Mouse (Mus musculus): Measurements from ENCODE around the gene Igf2bp1.
"Not testable (repeated sequence)": the region's sequence is repeated elsewhere in the genome, so short reads cannot be mapped to it uniquely, and the experiment has no call there.

The Igf2bp1 gene

DNA sequence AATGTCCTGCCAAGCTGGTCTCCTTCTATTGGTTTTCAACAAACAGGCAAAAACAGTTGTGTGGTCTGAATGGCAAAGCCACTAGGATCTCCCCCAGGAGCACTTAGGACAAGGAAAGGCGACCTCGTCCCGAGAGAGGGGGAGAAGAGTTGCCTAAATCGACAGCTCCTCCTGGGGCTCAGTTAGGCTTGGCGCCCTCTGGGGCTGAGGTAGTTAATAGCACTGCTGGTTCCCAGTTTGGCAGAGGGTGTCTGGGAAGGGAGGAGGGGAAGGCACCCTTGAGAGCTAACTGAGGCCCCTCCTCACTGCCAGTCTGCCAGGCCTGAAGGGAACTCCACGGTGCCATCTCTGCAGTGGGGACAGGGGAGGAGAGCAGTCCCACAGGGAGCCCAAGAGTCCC, 46.6 kb downstream of the Igf2bp1 start:
- no peak for DNase-seq (ENCODE audit: extremely low spot score)

DNA sequence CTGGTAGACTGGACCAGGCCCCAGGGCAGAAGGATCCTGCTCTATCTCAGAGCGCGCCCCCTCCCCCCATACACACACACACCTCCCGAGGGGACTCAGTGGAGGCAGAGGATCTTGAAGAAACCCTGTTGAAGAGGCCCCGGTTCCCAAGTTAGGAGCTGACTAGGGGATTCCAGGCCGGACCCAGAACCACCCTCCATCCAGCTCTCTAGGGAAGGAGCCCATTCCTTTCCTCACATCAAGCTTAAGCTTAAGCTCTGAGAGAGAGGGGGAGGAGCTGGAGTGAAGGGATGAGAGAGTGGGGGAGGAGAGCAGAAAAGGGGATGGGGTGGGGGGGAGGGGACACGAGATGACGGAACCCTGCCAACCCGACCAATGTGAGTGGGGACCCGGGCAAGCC, 47.5 kb downstream of the Igf2bp1 start:
- no peak for DNase-seq (ENCODE audit: extremely low spot score)

DNA sequence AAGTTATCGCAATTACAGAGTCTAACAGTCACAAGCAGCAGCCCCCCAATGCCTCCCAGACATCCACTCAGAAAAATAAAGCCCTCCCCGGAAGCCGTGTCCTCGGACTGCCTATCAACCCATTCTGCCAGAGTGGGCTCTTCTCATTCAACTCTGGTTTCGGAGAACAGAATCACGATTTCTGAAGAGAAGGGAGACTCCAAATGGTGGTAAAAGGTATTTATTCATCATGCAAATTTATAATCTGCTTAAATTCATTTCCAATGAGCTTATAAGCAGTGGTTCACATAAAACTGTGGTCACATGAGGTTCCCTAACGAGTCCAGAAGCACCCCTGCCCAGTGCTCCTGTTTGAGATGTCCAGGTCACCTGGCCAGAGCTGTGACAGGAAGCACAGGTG, 48.3 kb downstream of the Igf2bp1 start:
- no peak for DNase-seq (ENCODE audit: extremely low spot score)

DNA sequence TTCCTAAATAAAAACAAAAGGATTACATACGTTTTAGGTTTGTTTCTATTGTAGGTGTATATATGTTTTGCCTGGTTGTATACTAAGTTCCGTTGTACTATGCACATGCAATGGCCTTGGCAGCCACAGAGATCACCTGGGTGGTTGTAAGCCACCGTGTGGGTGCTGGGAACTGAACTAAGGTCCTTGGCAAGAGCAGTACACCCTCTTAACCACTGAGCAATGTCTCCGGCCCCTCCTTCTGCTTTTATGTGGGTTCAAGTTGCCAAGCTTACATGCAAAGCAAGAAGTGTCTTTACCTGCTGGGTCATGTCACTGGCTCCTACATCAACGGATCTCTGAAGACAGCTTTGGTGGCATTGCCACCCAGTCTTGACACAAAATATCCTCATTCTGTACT, 52.4 kb downstream of the Igf2bp1 start:
- DNase-seq (ENCODE audit: extremely low spot score) = no peak

DNA sequence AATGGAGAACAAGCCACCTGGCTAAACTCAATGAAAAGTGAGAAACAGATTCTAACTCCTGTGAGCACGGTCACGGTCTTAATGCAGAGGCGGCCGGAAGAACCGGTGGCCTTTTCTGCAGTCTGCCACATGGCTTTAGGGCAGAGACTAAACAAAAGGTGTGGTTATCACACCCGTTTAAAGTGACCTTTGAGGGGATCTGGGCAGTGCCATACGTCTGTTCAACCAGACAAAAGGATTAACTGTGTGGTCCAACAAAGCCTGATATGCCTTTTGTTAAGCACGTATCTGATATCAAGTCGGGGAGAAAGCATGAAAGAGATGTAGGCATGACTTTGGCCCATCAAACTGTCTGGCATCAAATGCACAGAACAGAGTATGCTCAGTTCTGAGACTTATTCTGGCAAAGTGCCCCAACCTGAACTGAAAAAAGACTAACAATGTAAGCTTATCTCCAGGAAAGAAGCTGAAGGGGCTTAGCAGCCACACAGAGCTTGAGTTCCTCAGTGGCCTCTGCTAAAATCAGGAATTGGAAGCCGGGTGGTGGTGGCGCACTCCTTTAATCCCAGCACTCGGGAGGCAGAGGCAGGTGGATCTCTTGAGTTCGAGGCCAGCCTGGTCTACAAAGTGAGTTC, 59.8 kb downstream of the Igf2bp1 start:
- no peak for DNase-seq (ENCODE audit: extremely low spot score)

DNA sequence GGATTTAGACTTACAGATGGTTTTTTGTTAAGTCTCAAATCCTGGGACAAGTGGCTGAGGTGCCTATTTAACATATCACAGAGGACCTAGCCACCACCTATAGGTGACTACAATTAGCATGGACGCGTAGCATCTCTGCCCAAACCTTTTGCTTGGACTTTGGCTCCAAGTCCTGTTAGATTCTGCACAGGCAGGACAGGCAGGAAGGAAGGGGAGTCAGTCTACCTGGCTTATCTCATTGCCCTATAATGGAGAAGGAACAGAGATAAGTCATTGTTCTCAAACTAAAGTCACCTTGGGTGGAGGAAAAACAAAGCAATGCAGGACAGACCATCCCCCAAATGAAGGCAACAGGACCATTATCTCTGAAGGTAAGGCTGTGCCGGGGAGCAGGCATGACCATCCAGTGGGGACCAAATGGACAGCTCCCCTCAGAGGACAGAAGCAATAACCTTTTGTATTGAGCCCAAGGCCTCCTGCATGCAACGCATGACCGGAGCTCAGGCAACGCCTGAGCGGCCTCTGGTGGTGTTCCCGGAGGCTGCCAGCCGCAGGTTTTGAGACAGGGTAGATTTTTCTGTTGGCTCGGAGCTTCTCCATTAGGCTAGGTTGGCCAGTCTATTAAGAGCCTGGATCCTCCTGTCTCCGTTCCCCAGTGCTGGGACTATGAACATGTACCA, 65.8 kb downstream of the Igf2bp1 start:
- DNase-seq (ENCODE audit: extremely low spot score) = no peak

DNA sequence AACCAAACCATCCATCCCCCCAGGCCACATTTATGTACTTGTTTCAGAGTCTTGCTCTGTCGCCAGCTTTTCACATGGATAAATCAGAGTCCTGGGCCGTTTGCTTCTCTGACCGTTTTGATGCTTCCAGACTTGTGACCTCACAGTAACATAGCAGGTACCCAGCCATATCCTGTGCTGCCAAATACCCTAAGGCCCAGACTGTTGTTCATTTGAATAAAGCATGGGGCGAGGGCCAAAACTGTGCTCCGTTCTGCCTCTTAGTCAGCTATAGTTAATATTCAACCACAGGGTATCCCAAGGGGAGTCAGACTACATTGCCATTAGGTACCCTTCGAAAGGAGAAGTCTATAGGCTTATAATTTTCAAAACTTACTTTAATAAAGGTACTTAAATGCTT, 69.3 kb downstream of the Igf2bp1 start:
- no peak for DNase-seq (ENCODE audit: extremely low spot score)

DNA sequence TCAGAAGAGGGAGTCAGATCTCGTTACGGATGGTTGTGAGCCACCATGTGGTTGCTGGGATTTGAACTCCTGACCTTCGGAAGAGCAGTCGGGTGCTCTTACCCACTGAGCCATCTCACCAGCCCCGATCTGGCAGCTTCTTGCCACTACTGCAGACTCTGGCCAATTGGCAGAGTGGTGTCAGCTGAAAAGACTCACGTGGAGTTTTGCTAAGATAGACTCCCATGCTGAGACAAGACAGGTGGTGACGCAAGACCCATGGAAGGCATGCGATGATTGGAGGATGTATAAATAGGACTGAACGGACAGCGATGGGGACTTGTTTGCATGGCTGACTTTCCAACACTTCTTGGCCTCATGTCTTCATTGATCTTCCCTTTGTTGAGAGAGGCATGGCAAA, 73.6 kb downstream of the Igf2bp1 start:
- not testable (repeated sequence) for DNase-seq (ENCODE audit: extremely low spot score)

DNA sequence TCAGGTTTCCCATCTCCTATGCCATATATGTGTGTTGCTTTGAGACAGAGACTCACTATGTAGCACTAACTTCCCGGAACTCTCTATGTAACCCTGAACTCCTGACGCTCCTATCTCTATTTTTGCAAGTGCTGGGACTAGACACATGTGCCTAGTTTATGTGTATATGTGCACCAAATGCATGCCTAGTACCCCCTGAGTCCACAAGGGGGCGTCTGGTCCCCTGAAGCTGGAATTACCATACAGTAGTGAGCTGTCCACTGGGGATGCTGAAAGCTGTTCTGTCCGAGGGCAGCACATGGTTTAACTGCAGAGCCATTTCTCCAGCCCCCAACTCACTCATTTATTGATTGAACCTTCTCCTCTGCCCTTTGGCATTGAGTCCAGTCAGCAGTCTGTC, 79.3 kb downstream of the Igf2bp1 start:
- DNase-seq (ENCODE audit: extremely low spot score) = no peak

DNA sequence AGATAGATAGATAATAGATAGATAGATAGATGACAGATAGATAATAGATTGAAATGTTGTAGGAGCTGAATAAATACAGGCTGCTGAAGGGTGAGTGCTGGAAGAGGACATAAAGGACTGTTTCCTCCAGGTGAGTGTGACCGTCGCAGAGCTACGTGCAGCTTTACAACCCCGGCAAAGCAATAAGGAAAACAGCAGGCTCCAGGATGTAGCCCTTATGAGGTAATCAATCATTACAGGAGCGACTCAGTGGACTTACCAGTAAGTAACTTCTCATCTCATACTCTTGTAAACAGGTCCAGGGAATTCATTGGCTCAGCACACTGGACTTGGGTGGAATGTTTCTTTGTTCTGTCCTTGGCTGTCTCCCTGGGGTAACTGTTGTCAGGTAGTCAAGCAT, 79.8 kb downstream of the Igf2bp1 start:
- DNase-seq (ENCODE audit: extremely low spot score) = no peak

DNA sequence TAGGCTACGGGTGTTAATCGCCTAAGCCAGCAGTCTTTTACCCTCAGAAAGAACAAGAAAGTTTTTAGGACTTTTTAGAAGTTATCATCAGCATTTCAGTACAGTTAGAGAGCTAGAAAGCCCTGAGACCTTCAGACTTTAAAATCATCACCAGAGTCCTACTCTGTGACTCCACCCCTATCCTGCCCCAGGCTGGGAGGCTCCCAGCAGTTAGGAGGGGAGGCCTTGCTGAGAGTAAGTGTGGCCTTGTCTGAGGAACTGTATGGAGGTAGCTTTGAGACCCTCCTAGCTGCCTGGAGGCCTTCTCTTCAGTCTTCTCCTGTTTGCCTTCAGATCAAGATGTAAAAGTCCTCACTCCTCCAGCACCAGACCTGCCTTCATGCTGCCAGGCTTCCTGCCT, 81.5 kb downstream of the Igf2bp1 start:
- DNase-seq (ENCODE audit: extremely low spot score) = no peak

DNA sequence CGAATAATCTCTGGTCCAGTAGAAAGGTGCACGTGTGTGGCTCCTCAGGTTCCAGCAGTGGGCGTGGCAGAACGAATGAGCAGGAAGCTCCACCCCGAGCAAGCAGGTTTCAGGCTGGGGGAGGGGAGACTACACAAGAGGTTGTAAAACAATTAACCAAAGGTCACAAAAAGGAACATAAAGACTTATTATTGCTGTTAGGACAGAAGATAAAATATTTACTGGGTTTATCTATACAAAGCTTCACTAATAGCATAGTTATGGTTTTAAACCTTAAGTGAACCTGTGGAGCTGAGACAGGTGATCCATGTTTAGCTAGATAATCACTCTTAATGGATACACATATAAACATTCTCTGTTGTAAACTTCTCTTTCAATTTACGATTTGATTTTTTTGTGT, 82.3 kb downstream of the Igf2bp1 start:
- not testable (repeated sequence) for DNase-seq (ENCODE audit: extremely low spot score)

DNA sequence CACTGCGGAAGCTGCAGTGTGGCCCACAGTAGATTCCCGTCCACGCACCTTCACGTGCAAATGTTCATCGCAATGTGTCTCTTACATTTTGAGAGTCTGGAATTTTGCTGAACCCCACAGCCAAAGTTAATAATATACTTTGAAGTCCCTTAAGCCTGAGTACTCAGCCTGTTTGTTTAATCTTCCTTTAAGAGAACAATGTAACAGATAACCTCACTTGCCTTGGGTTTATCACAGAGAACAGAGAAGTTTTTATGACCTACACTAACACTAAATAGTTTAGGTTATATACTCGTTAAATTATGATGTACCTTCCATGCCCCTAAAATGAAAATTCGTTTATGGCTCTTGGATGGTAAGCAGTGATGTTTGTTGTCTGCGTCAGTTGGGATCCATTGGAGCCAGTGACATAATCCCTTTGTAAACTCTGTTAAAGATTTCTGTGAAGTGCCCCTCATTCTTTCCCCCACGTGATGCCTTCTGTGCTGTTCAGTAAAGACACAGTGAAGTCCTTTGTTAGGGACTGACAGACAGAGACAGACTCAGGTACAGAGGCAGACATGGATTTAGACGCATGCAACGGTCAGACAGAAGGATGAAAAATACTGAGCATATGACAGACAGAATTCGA, 83.6 kb downstream of the Igf2bp1 start:
- no peak for DNase-seq (ENCODE audit: extremely low spot score)

DNA sequence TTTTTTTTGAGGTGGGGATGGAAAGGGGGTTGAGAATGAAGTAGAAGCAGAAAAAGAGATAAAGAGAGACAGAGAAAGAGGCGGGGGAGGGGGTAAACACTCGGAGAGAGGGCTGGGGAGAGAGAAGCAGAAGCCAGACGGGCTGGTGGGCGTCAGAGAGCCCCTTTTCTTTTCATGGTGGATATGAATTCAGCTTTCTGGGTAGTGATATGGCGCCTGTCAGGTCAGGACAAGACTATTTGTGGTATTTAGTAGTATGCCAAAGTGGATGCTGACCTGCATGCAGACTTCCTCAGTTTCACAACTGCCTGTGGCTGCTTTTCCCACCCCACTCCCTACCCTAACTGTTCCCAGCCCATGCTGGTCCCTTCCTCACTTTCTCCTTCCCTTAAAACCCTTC, 89.3 kb downstream of the Igf2bp1 start:
- no peak for DNase-seq (ENCODE audit: extremely low spot score)

DNA sequence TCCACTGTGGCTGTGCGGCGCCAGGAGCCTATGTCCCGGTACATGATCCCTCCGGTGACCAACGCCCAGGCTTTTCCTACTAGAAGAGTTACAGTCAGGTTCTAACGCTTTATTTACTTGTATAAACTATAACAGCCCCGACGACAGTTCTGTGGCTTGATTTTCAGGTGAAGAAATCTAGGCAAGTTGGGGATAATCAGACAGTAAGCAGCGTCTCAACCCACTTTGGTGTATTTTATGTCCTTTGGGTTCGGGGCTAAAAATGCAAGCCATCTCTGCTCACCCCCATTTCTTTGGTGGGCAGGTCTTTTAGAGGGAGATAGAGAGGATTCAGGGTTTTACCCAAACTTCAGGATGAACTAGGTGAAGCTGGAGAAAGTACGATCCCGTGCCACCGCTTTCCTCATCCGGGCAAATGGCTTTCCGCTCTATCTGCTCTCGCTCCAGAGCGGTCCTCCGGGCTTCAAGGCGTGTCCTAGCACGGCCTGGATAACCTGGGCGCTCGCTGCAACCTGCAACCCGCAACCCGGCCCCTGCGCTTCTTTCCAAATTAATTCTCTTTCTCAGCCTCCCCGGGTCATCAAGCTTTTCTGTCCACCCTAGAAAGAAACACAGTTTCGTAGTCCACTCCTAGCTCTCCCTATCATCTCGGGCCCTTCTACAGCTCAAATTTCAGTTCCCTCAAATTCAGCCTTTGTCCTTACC, 90.6 kb downstream of the Igf2bp1 start:
- DNase-seq (ENCODE audit: extremely low spot score) = no peak

DNA sequence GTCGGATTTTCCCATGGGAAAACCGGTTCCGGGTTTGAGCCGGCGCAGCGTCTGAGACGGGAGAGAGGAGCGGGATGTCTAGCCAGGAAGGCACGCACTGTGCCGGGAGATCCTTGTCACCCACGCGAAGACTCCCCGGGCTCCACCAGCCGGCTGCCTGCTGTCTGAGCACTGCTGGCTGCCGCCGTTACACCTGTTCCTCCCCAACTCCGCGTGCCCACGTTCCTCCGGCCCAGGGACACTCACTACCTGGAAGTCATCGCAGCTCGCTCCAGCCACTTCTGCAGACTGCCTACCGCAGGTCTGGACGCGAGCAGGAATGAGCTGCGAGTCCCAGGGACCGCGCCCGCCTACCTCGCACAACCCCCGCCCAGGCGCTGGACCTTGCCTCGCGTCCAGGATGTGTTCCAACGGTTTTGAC, 91.2 kb downstream of the Igf2bp1 start, which contains the start of gene B4galnt2:
Gene B4galnt2 (minus strand): TSS at position 321 of the 421 bp plus-strand sequence.
- DNase-seq (ENCODE audit: extremely low spot score) = peak; percentile 45

DNA sequence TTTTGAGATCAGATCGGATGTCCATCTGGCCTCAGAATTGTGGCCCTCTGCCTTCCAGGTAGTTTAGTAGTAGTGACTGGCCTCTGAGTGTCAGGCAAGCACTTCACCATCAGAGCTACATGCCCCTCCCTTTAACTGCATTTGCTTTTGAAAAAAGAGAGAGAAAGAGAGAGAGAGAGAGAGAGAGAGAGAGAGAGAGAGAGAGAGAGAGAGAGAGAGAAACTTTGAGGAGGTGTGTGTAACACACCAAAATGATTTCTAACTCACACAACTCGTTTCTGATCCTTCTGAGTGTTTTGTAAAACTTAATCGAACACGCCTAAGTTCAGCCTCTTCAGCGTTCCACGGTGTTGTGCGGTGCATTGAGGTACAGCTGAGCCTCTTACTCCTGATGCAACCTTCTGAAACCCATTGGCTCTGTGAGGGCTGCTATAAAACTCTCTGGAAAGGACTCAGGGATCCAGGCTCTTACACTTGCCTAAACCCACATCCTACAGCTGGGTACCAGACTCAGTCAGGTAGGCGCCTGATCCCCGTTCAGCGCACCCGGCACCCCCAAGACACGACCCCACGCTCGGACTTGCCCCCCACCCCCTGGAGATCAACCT, 91.7 kb downstream of the Igf2bp1 start:
- DNase-seq (ENCODE audit: extremely low spot score) = no peak

DNA sequence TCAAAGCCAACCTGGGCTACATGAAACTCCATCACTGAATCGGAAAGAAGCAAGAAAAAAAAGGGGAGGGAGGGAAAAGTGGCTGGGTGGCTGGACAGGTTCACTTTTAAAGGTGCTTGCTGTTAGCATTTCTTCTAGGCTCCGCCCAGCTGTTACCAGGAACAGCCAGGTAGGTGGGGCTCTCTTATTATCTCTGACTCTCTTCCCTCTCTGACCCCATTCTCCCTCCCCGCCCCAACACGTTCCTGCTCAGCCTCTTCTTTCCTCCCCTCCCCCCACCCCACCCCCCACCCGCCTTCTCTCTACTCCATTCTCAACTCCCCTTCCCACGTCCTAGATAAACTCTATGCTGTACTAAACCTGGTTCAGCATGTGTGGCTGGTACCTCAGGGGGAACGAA, 94.2 kb downstream of the Igf2bp1 start:
- no peak for DNase-seq (ENCODE audit: extremely low spot score)

DNA sequence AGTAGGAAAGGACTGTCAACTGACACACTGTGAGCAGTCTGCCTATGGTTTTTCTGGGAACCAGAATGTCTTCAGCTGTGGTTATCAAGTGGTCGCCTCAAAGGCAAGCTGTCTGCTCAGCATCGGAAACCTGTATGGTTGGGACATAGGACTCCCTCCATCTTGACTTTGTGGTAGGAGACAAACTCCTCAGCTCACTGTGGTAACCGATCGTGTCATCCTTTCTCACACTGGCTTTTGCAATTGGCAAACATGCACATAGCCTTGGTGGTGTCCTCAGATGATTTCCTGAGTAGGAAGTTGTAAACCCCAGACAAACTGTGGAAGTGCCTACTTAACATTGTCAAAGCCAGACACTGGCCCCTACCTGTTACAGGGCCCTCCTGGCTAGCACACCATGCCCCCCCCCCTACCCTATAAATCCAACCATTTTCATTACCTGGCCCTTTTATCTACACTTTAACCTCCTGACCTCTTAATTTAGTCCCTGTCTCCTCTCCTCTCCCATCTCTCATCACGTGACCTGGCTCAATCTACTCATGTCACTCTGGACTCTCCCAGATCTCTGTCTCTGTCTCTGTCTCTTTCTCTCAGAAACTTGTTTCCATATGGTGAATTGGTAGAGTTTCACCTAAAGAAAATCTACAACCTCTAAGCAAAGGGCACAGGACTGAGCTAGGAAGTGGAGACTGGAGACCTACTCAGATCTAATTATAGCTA, 97.8 kb downstream of the Igf2bp1 start:
- no peak for DNase-seq (ENCODE audit: extremely low spot score)
